Mouse (Mus musculus) thymus, adult 2 months (tissue): ENCODE measurements around the gene Lce1m. TPM values are rescaled to one million over a fixed set of nuclear protein-coding genes. Genes with fewer than 3 reads are reported as not detected.

ENCODE experiments used
- DNase-seq: peaks from one replicate; pipeline ENCODE4 v3.0.0; 2021
- H3K27ac ChIP-seq: fragments of 200-500 bp; 2 replicates; pipeline ENCODE4 v1.5.1; 2012; ENCODE audit warnings: low read length, control low read depth; ENCODE audit not compliant: control insufficient read depth, insufficient read depth
- H3K27me3 ChIP-seq: fragments of 200-500 bp; 2 replicates; pipeline ENCODE4 v1.6.1; 2012; ENCODE audit warnings: mild to moderate bottlenecking, low read length, moderate library complexity, mixed read lengths; ENCODE audit not compliant: control insufficient read depth, insufficient read depth
- H3K36me3 ChIP-seq: fragments of 200-500 bp; 2 replicates; pipeline ENCODE4 v1.6.1; 2012; ENCODE audit warnings: mild to moderate bottlenecking, low read length, moderate library complexity; ENCODE audit not compliant: control insufficient read depth, insufficient read depth
- H3K4me1 ChIP-seq: fragments of 200-500 bp; replicated peaks from 2 replicates; pipeline ENCODE4 v1.6.1; 2012; ENCODE audit warnings: low read length; ENCODE audit not compliant: control insufficient read depth, insufficient read depth
- H3K4me3 ChIP-seq: fragments of 200-500 bp; 2 replicates; pipeline ENCODE4 v1.5.1; 2012; ENCODE audit warnings: mild to moderate bottlenecking, low read length, control low read depth, moderate library complexity; ENCODE audit not compliant: control insufficient read depth, insufficient read depth
- CTCF ChIP-seq: fragments of 200-500 bp; IDR thresholded peaks from 2 replicates; pipeline ENCODE4 v1.5.1; 2012; ENCODE audit warnings: mild to moderate bottlenecking, control low read depth, low read length, moderate library complexity, borderline replicate concordance; ENCODE audit not compliant: control insufficient read depth, poor library complexity, insufficient read depth; ENCODE audit errors: extremely low read depth
- POLR2A ChIP-seq: fragments of 200-500 bp; IDR thresholded peaks from 2 replicates; pipeline ENCODE4 v1.6.1; 2012; ENCODE audit warnings: mild to moderate bottlenecking, low read length, control low read depth, moderate library complexity; ENCODE audit not compliant: control insufficient read depth, poor library complexity, insufficient read depth; ENCODE audit errors: extremely low read depth
- WGBS: fragments of 180-500 bp; shearing (Covaris S2); methylation state at CpG from one replicate; pipeline ENCODE4 v1.1.7; 2018; 5-methylcytosine and 5-hydroxymethylcytosine counted together
- polyA plus RNA-seq: library from polyadenylated mRNA; depleted of rRNA; stranded (reverse); fragments of >200 nt; gene quantifications from 2 replicates; pipeline ENCODE4 v1.2.3, GENCODE M21; 2012

Lce1m gene
- polyA plus RNA-seq, 1 experiment = 0.51 TPM

DNA sequence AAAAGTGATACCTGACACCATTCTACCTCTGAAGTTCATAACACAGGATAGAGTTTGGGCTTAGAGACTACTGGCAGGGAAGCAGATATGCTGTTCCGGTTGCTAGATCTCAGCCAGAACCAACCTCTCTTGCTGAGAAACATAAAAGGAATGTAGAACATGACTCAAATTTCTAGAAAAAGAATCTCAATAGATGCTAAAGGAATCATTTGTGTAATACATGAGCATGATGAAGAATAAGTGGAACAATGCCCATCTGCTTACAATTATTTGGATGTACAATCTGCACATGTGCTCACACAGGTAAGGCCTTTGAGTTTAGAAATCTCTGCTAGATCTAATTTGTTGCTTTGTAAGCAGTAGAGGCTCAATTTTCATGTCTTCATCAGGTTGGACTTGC lies 2.3 kb upstream of the Lce1m start:
- Histone ChIP-seq H3K4me3 (no peak overlapping the region), H3K36me3 (no peaks in the 10 kb centered on the region), H3K27ac (no peak overlapping the region), H3K27me3 (no peaks in the 10 kb centered on the region), H3K4me1 (no peaks in the 10 kb centered on the region)
- no peak for DNase-seq
- WGBS = 100% methylated on average over 1 of the region's 1 CpGs
- TF ChIP-seq CTCF = no peak
- no peak for TF ChIP-seq POLR2A

DNA sequence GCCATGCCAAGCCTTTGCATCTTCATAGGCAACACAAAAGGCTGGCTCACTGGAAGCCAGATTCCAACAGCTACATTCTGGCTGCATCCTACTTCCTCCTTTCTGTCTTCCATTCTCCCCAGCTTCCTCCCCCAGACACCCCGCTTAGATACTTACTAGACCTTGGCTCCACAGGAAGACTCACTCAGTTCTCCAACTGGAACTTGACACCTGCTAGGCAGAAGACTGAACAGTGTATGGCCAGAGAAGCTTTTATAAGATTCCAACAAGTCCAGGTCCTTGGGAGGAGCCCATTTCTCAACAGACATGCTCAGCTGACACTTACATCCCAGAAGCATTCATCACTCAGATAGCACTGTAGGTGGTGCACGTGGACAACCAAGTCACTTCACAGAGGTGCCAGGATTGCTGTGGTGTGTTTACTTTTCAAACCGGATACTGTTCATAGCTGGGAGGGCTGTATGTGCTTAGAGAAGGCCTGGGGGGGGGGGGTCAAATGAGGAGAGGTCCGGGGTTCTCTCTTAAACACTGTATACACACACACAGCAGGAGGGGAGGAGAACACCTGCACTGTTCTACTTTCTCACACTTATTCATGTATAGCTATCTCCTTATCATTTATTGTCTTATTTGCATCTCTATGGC lies 3.3 kb downstream of the Lce1m start, which contains the start of gene Crct1:
Gene Crct1 (minus strand): TSS at position 228 of the 645 bp plus-strand sequence.
- Histone ChIP-seq H3K27ac (no peak within 1 kb of the TSS), H3K36me3 (no peaks in the 10 kb centered on the region), H3K4me3 (no peak within 1 kb of the TSS), H3K4me1 (no peaks in the 10 kb centered on the region), H3K27me3 (no peaks in the 10 kb centered on the region; the same call in 1 of the 2 replicates)
- no peak for DNase-seq
- 49% methylated on average over 4 of the region's 4 CpGs for WGBS
- TF ChIP-seq CTCF (no peak), POLR2A (no peak)

DNA sequence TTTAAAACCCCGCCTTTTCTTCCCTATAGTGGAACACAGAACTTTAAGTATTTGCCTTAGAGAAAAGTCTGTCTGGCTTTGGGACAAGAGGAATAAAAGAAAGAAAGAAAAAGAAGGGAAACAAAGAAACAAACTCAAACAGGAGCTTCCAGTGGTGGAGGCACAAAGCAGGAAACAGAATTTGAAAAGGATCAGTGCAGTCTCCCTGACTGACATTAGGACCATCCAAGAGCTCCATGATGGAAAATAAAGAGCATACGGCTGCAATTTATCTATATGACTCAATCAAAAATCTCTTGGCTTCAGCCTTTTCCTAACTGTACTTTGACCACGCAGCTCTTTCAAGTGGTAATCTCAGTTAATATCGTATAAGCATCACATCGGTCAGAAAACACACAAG lies 4.0 kb downstream of the Lce1m start:
- TF ChIP-seq POLR2A (no peak), CTCF (no peak)
- DNase-seq = no peak
- Histone ChIP-seq H3K4me1 (no peaks in the 10 kb centered on the region), H3K4me3 (no peak overlapping the region), H3K27ac (no peak overlapping the region), H3K36me3 (no peaks in the 10 kb centered on the region), H3K27me3 (no peaks in the 10 kb centered on the region; the same call in 1 of the 2 replicates)
- WGBS = 45% methylated on average over 5 of the region's 5 CpGs

DNA sequence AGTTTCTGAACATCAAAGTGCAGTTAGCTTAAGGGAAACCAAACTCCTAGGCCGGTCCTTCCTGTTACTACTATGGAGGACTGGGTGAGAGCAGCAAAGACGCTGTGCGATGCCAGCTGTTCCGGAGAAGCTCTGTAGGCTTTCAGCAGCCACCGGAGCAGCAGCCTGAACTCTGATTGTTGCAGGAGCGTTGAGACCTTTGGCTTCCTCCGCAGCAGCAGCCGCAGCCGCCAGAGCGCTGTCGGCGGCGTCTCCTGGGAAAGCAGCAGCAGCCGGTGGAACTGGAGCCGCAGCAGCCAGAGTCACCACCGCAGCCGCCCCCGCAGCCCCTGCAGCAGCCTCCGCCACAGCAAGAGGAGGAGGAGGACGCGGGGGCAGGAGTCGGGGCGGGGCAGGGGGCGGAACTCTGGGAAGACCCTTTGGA lies 4.5 kb downstream of the Lce1m start:
- Histone ChIP-seq H3K4me1 (no peaks in the 10 kb centered on the region), H3K27ac (no peak overlapping the region), H3K27me3 (no peaks in the 10 kb centered on the region; the same call in 1 of the 2 replicates), H3K36me3 (no peaks in the 10 kb centered on the region), H3K4me3 (no peak overlapping the region)
- no peak for DNase-seq
- WGBS = 4% methylated on average over 24 of the region's 24 CpGs
- TF ChIP-seq POLR2A = no peak
- no peak for TF ChIP-seq CTCF

DNA sequence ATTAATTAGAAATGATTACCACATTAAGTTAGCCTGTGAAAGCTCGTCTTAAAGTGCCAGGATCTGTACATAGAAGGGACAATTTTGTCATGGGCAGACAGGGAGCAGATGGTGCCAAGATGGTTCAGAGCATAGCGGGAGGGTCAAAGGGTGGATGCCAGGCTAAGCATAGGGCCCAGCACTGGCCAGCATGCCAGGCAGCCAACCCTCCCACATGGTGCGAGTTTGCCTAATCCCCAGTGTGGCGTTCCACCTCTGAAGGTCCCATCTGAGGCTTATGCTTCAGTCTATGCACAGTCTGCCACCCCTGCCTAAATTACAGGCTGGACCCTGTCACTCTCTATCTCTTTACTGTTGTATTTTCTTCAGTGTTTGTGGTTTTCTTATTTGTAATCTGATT lies 16.0 kb downstream of the Lce1m start:
- Histone ChIP-seq H3K27me3 (no peaks in the 10 kb centered on the region), H3K27ac (no peak overlapping the region), H3K4me3 (no peak overlapping the region), H3K4me1 (no peaks in the 10 kb centered on the region), H3K36me3 (no peaks in the 10 kb centered on the region)
- WGBS = 84% methylated on average over 4 of the region's 4 CpGs
- TF ChIP-seq POLR2A = no peak
- no peak for TF ChIP-seq CTCF
- DNase-seq = no peak

DNA sequence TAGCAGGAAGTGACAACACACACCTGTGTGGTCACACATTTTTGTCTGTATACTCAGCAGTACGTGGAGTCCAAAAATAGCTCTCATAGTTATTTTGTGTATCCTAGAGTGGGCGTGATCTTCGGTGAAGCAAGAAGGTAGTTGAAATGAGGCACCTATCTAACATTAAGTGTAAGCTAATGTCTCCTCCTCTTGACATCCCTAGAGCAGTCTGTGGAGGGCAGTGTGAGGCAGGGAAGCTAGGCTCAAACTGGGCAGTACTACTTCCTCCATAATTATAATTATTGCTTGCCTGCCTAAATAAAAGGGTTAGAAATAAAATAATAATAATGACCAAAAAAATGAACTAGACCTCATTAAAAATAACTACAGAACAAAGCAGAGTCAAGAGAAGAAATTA lies 18.2 kb downstream of the Lce1m start:
- Histone ChIP-seq H3K36me3 (no peaks in the 10 kb centered on the region), H3K4me3 (no peak overlapping the region), H3K4me1 (no peaks in the 10 kb centered on the region), H3K27me3 (no peaks in the 10 kb centered on the region), H3K27ac (no peak overlapping the region)
- DNase-seq = no peak
- WGBS = 71% methylated on average over 3 of the region's 3 CpGs
- TF ChIP-seq CTCF = no peak

DNA sequence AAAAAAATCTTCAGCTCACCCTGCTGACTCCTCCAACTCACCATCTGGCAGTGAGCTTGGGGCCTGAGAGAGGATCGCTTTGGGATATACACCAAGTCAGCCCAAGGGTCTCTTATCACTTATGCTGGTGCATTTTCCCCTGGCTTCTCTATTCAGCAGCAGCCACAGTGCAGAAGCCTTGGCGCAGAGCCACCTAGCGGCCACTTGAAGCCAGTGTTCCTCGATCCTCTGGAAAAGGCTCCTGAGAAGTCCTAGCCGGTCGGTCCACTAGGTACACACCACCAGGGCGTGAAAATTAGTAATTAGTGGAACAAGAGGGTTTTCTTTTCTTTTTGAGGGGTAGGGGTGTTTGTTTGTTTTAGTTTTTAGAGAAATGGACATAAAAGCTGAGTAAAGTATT lies 20.2 kb downstream of the Lce1m start:
- 5% methylated on average over 7 of the region's 7 CpGs for whole genome bisulfite sequencing
- DNase-seq = peak; percentile 3
- H3K36me3 ChIP-seq = no peaks in the 10 kb centered on the region

More for the DNA sequence above, 20.2 kb downstream of the Lce1m start:
- no peak overlapping the region for H3K4me3 ChIP-seq
- TF ChIP-seq POLR2A (no peak), CTCF (peak; percentile 69; the same call in 1 of the 2 replicates)
- no peaks in the 10 kb centered on the region for H3K4me1 ChIP-seq
- no peaks in the 10 kb centered on the region for H3K27me3 ChIP-seq
- H3K27ac ChIP-seq = no peak overlapping the region
